10 mouse cellular contexts compared by ENCODE assay signal in genomic region chr15:97001416-97001815, GRCm38 (mm10). TPM values are rescaled to one million over a fixed set of nuclear protein-coding genes. Genes with fewer than 3 reads are reported as not detected.
DNase-seq lines count a peak whose midpoint lies in the region; ATAC-seq and TF ChIP-seq lines count a peak whose summit lies in the region.
"Had no signal": no experiment of that assay in that cellular context is flagged by ENCODE, and none has a peak within 500 bp of the region (broad histone marks: within the 10 kb centered on the region; RNA-seq: fewer than 3 reads in every experiment).

No protein-coding gene starts in this region.

- ATAC-seq in kidney, embryonic 16.5 days (ENCODE audit: low FRiP score, low TSS enrichment): no peak
- ATAC-seq in heart, embryonic 15.5 days (replicated peaks; ENCODE audit: insufficient number of reproducible peaks, insufficient read depth, low FRiP score, low read depth): 0 out of 2 replicates have a peak, but pooled peaks have one; percentile 14
- no peak for ATAC-seq in lung, postnatal 0 days

- H3K9me3 ChIP-seq in kidney, embryonic 16.5 days (ENCODE audit: low read length): no peaks in the 10 kb centered on the region
- H3K9me3 ChIP-seq in embryonic facial prominence, embryonic 10.5 days: no peaks in the 10 kb centered on the region
- no peaks in the 10 kb centered on the region for H3K9me3 ChIP-seq in heart, embryonic 15.5 days (replicated peaks)
- no peaks in the 10 kb centered on the region for H3K9me3 ChIP-seq in lung, postnatal 0 days (ENCODE audit: low read length)
- H3K9me3 ChIP-seq: forebrain, embryonic 12.5 days had no signal

- no peak overlapping the region for H3K4me3 ChIP-seq in kidney, embryonic 16.5 days (ENCODE audit: low read length)
- 0 out of 2 replicates have a peak overlapping the region, but pooled peaks have one; percentile 8 for H3K4me3 ChIP-seq in embryonic facial prominence, embryonic 10.5 days
- no peak overlapping the region for H3K4me3 ChIP-seq in heart, embryonic 15.5 days
- H3K4me3 ChIP-seq in lung, postnatal 0 days (ENCODE audit: low read depth, low read length): no peak overlapping the region
- H3K4me3 ChIP-seq: forebrain, embryonic 12.5 days had no signal

- no peaks in the 10 kb centered on the region for H3K36me3 ChIP-seq in kidney, embryonic 16.5 days (ENCODE audit: insufficient read depth, low read length)
- H3K36me3 ChIP-seq in embryonic facial prominence, embryonic 10.5 days (replicated peaks): peaks cover 46% of the 10 kb centered on the region
- peaks cover 18% of the 10 kb centered on the region; the same call in 1 of the 2 replicates for H3K36me3 ChIP-seq in heart, embryonic 15.5 days
- no peaks in the 10 kb centered on the region for H3K36me3 ChIP-seq in lung, postnatal 0 days (ENCODE audit: insufficient read depth, low read length)
- H3K36me3 ChIP-seq: forebrain, embryonic 12.5 days had no signal

- TF ChIP-seq CTCF in lung, postnatal 0 days (IDR thresholded peaks at IDR 0.05): peak; percentile 18

- H3K4me2 ChIP-seq in kidney, embryonic 16.5 days (replicated peaks; ENCODE audit: low read depth, low read length): no peak overlapping the region
- H3K4me2 ChIP-seq in heart, embryonic 15.5 days: no peak overlapping the region
- no peak overlapping the region; the same call in 1 of the 2 replicates for H3K4me2 ChIP-seq in lung, postnatal 0 days (replicated peaks; ENCODE audit: low read depth, low read length)
- H3K4me2 ChIP-seq: forebrain, embryonic 12.5 days had no signal

- DNase-seq in kidney, postnatal 25 days: no peak
- peak; percentile 66 for DNase-seq in embryonic facial prominence, embryonic 10.5 days (ENCODE audit: low spot score)
- peak; percentile 52 for DNase-seq in lung, postnatal 0 days (ENCODE audit: low spot score)
- DNase-seq in urinary bladder, postnatal 14 days (ENCODE audit: low spot score): no peak
- DNase-seq in testis, postnatal 10 days (ENCODE audit: low spot score): no peak
- no peak for DNase-seq in left cerebral cortex, postnatal 36 days (ENCODE audit: low spot score in 2 of 2)
- DNase-seq: midbrain, embryonic 14.5 days had no signal

- intact Hi-C loops in left cerebral cortex, postnatal 36 days (cut with DNase I): no loop called here

- H3K27ac ChIP-seq in kidney, embryonic 16.5 days (ENCODE audit: low read length): peak overlapping the region; percentile 85
- peak overlapping the region; percentile 93 for H3K27ac ChIP-seq in embryonic facial prominence, embryonic 10.5 days (replicated peaks)
- peak overlapping the region; percentile 67 for H3K27ac ChIP-seq in heart, embryonic 15.5 days
- H3K27ac ChIP-seq in lung, postnatal 0 days (ENCODE audit: low read length): peak overlapping the region; percentile 55
- H3K27ac ChIP-seq: forebrain, embryonic 12.5 days had no signal

- no peaks in the 10 kb centered on the region for H3K27me3 ChIP-seq in kidney, embryonic 16.5 days (ENCODE audit: insufficient read depth, low read length)
- H3K27me3 ChIP-seq in embryonic facial prominence, embryonic 10.5 days (replicated peaks; ENCODE audit: low read depth, poor library complexity, severe bottlenecking): no peaks in the 10 kb centered on the region
- H3K27me3 ChIP-seq in heart, embryonic 15.5 days: no peaks in the 10 kb centered on the region
- H3K27me3 ChIP-seq in lung, postnatal 0 days (replicated peaks; ENCODE audit: insufficient read depth, low read length): no peaks in the 10 kb centered on the region
- H3K27me3 ChIP-seq: forebrain, embryonic 12.5 days had no signal

- peaks cover 33% of the 10 kb centered on the region for H3K4me1 ChIP-seq in kidney, embryonic 16.5 days (ENCODE audit: insufficient read depth, low read length)
- H3K4me1 ChIP-seq in embryonic facial prominence, embryonic 10.5 days: peaks cover 56% of the 10 kb centered on the region
- H3K4me1 ChIP-seq in heart, embryonic 15.5 days (replicated peaks): peaks cover 54% of the 10 kb centered on the region
- peaks cover 5% of the 10 kb centered on the region; the same call in 1 of the 2 replicates for H3K4me1 ChIP-seq in lung, postnatal 0 days (ENCODE audit: insufficient read depth, low read depth, low read length)
- H3K4me1 ChIP-seq: forebrain, embryonic 12.5 days had no signal

- 37% methylated on average over 12 of the region's 12 CpGs for WGBS in kidney, embryonic 16.5 days
- WGBS in embryonic facial prominence, embryonic 10.5 days: 35% methylated on average over 12 of the region's 12 CpGs
- WGBS in heart, embryonic 15.5 days: 47% methylated on average over 12 of the region's 12 CpGs
- 39% methylated on average over 12 of the region's 12 CpGs for WGBS in lung, postnatal 0 days

- no peak overlapping the region for H3K9ac ChIP-seq in kidney, embryonic 16.5 days (replicated peaks; ENCODE audit: low read length)
- H3K9ac ChIP-seq in heart, embryonic 15.5 days: no peak overlapping the region
- H3K9ac ChIP-seq in lung, postnatal 0 days (replicated peaks; ENCODE audit: low read depth): no peak overlapping the region
- H3K9ac ChIP-seq: forebrain, embryonic 12.5 days had no signal

- TF ChIP-seq EP300 in lung, postnatal 0 days (IDR thresholded peaks at IDR 0.05): no peak

RNA-seq across cellular contexts. Expression of gene Slc38a4, which starts 54.3 kb away (rescaled TPM):
- 74.2 and 77.9 TPM in 2 replicates for polyA plus RNA-seq in kidney, embryonic 16.5 days (2015; fragmentation: Nextera tagmentation; extraction: Ambion mirVana)
- polyA plus RNA-seq in embryonic facial prominence, embryonic 10.5 days (2016; fragmentation: Nextera tagmentation; extraction: Ambion mirVana): 53.5 and 57.2 TPM in 2 replicates
- 94.8 and 103 TPM in 2 replicates for polyA plus RNA-seq in heart, embryonic 15.5 days (2015; fragmentation: Nextera tagmentation; extraction: Ambion mirVana)
- polyA plus RNA-seq in lung, postnatal 0 days (2015; fragmentation: Nextera tagmentation; extraction: Ambion mirVana): 15.6 and 23.9 TPM in 2 replicates
- 1 to 10 TPM in 1 of 2 experiments, under 1 TPM in 1; 0.64 to 1.4 TPM for total RNA-seq in left cerebral cortex, postnatal 36 days (2021)

Comparison
In these comparisons a context has a peak if more than half of its experiments do, and no peak if none do; other contexts are left out.
1. DNase-seq: peak in embryonic facial prominence, embryonic 10.5 days (single experiment) and lung, postnatal 0 days (single experiment); none in kidney, postnatal 25 days (0 of 2), urinary bladder, postnatal 14 days (single experiment), testis, postnatal 10 days (single experiment) and left cerebral cortex, postnatal 36 days (0 of 2).
2. Peak in every context shown above with its lines, with median percentiles within 50 percentile points of each other: H3K27ac ChIP-seq.